Mouse (Mus musculus): ENCODE results near the gene Ptn. TPM values are rescaled to one million over a fixed set of nuclear protein-coding genes. Genes with fewer than 3 reads are reported as not detected.

The Ptn gene
- total RNA-seq, 2 experiments from 2014 or later: 99.9 to 148 TPM

Small RNA genes lying within 50 kb of the gene (microRNA-seq; reads per million reads assigned to microRNA genes)
- not detected for gene Gm25111
